Mouse (Mus musculus) inflammation-experienced regulatory T-cells, adult 6 months (primary cell): ENCODE measurements around the gene Bcl2. TPM values are rescaled to one million over a fixed set of nuclear protein-coding genes. Genes with fewer than 3 reads are reported as not detected.

Source experiments
- ATAC-seq: one replicate; pipeline ENCODE4 v1.8.0; 2017
- polyA plus RNA-seq, 3 experiments: library from polyadenylated mRNA; unstranded; fragments of 100-300 nt; shearing (Covaris generic); gene quantifications; one replicate each; pipeline ENCODE4 v1.2.1; 2017

Gene Bcl2
- polyA plus RNA-seq, 3 experiments from 2014 or later = 22.7 to 169 (median 147) TPM

DNA sequence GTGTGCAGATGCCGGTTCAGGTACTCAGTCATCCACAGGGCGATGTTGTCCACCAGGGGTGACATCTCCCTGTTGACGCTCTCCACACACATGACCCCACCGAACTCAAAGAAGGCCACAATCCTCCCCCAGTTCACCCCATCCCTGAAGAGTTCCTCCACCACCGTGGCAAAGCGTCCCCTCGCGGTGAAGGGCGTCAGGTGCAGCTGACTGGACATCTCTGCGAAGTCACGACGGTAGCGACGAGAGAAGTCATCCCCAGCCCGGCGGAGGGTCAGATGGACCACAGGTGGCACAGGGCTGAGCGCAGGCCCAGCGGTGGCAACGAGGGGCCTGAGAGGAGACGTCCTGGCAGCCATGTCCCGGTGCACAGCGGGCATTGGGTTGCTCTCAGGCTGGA is 1.7 kb downstream of the Bcl2 start:
- ATAC-seq = peak; percentile 48

DNA sequence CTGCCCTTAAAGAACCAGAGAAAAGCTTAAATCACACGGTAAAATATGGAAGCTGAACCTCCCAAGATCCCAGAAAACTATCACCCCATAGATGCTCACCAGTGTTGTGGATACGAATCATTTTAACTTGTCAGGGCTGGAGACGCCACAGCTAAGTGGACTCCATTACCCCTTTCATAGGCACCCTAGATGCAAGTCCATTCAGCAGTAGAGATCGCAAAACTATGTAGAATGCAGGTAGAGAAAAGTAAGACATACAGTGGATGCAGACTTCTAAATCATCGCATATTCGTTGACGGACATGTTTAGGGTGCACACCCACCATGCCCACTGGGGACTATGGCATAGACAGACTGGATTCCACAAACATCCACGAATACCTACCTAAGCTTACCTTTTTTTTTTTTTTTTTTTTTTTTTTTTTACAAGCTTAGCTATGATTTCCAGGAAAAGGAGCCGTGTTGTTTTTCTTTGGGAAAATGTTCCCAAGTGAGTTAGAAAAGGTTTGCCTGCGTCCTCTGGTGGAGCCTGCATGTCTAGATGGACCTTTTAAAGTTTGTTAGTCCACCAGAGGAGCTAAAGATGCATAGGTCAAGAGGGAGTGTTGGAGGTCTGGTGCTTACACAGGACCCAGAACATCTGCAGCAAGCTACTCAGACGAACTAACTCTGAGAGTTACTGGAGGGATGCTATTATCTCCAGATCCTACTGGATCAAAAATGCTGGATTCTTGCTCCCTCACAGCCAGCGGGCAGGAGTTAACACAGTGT is 2.5 kb downstream of the Bcl2 start:
- ATAC-seq = no peak

DNA sequence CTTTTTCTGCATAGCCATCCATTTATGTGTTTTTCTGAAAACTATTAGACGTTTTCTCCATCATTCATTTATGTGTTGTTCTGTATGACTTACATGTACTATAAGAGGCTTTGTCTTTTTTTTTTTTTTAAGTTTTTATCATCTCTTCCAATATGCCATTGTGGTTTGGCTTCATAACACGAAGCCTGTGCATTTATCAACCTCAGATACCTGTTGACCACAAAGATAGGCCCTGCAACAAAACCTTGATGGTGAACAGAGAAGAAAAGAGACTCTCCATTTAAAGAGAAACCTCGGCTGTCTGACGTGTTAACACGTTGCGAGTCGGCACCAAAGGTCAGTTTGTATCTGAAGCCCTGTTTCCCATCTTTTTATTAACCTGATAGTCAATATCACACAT is 3.9 kb downstream of the Bcl2 start:
- ATAC-seq = no peak

DNA sequence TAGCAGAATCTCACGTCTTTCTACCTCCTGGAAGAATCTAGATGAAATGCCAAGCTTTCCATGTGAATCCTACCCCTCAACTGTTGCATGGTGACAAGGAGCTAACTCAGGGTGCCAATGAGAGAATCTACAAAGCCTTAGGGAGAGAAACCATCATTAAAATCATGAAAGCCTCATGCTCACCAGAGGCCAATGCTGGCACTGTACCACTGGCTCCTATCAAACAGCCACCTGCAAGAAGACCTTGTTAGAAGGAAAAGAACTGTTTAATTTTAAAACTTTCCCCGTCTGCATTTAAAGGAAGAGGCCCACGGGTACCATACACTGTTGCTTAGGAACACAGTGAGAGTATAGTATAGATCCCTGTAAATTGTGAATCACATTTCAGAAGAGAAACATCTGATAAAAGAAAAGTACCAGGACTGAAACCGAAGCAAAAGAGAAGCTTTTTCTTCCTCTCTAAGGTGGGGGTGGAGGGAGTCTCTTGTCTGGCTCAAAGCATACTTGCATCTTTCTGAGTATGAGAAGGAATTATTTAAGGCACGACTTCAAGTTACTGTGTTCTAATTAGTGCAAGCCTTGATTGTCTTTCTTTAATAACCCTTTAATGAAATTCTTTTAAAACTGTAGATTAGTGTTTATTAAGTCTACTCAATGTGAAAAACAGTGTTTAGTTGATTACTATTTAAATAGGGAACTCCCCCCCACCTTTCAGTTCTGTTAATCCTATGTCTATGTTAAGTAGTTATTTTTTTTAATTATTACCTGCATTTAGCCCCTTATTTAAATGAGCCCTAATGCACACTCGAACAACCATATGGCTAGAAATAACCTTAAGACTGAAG is 6.8 kb downstream of the Bcl2 start:
- ATAC-seq = peak; percentile 6

DNA sequence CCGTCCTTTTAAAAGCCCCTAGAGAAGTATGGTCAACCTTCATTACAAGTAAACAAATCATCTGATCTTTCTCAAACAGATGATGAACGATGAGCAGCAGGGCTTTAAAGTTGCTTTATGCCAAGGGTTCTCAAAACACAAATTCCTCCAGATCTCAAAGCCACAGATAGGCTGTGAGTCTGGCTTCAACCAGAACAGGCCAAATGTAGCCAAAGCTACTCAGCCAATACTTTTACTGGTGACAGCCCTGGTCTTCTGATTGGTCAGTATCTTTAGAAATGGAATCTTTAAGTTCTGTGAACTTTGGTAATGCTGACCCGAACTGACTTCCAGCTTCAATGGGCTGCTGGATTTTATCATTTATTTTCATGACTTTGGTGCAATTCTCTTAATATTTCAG is 10.9 kb downstream of the Bcl2 start:
- no peak for ATAC-seq

DNA sequence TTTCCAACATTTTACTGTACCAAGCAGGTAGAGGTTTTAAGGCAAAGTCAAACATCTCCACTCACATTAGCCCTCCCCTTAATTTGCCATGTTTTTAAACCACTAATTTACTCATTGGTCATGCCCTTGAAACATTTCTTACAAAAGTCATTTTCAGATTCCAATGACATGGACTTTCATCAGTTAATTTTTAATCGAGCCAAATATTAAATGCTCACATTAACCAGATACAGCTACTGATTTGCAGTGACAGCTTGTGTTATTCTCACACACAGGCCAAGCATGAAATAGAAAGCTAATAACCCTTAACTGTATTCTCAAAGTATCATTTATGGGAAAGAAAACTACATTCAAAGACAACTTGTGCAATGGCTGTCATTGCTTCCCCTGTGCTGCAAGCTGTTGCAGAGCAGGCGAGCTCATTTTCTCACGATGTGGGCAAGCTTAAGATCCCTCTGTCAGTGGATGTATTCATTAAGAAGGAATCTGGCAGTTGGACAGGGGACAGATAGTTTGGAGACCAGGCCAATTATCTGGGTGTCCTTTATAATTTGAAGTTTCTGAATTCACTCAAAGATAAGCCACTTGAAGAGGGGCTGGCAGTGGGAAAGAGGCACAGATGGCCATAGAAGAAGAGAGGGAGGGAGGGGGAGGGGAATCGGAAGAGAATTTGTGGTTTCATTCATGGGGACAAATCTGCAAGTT is 11.5 kb downstream of the Bcl2 start:
- no peak for ATAC-seq

DNA sequence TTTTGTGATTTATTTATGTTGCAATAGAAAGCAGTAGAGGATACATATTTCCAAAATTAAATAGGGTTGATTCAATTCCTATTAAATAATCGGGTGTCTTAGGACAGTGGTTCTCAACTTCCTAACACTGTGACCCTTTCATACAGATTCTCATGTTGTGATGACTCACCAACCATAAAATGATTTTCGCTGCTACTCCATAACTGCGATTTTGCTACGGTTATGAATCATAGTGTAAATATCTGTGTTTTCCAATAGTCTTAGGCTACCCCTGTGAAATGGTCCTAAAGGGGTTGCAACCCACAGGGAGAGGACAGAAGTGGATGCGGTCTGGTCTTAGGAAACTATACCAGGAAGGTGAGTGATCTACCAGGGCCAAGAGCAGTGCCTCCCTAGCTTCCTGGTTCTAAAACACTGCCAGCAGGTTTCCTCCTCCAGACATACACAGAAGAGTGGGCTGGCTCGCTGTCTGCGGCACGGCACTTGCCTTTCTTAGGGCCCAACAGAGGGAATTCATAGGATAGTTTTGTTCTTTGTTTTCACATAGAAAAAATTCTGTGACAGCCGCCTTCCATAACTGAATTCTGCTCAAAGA is 13.5 kb downstream of the Bcl2 start:
- ATAC-seq = peak; percentile 62

DNA sequence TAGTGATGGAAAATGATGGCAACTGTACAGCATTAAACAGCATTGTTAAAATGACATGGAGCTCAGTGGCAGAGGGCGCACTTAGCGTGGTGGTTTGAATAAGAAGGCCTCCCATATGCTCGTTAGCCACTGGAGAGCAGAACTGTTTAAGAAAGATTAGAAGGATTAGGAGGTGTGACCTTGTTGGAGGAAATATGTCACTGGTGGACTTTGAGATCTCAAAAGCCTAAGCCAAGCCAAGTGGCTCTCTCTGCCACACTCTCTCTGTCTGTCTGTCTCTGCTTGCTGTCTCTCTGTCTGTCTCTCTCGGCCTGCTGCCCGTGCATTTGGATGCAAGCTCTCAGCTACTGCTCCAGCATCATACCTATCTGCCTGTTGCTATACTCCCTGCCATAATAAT is 17.6 kb downstream of the Bcl2 start:
- no peak for ATAC-seq

DNA sequence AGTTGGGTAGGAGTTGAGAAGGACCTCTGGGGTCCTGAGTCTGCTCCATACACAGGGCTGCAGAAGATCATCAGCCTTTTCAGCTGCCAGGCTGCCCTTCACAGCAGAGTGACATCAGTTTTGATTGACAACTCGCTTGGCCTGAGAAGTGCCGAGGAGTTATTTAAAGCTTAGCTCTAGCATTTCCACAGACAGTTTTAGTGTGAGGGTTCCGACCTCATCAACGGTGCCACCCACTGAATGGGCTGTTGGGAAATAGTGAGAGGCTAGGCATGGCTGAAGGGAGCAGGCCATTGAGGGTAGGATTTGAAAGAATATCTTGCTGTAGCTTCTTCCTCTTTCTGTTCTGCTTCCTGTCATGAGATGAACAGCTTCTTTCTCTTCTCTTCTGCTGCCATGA is 18.4 kb downstream of the Bcl2 start:
- no peak for ATAC-seq

DNA sequence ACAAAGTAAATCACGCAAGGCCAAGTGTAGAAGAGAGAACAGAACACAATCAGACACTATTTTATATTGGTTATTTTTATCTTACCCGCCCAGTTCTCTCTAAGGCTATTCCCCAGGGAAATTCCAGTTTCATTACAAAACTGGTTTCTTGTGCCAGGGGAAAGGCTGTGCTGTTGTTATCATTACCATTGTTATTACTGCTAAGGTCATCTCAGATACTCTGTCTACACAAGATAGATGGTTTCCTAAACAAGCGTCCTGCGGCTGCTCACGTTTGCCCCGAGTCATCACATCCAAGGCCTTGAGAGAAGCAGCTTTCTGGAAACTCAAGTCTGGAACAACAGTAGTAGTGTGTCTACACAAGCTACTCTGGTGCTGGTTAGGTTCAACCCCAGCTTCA is 19.8 kb downstream of the Bcl2 start:
- no peak for ATAC-seq

DNA sequence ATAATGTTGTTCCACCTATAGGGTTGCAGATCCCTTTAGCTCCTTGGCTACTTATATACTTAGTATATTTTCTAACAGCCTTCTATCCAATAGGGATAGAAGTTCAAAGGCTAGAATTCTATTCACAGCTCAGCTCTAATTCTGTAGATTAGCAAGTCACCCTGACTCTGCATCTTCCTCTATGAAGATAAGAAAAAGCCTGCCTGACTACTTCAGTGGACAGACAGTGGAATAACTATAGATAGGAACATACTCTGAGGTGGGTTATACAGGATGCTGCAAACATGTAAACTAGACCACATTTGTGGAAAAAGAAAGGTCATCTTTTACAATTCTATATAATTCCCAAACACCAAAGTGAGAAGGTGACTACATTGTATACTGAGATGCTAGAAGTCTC is 21.5 kb downstream of the Bcl2 start:
- ATAC-seq = no peak

DNA sequence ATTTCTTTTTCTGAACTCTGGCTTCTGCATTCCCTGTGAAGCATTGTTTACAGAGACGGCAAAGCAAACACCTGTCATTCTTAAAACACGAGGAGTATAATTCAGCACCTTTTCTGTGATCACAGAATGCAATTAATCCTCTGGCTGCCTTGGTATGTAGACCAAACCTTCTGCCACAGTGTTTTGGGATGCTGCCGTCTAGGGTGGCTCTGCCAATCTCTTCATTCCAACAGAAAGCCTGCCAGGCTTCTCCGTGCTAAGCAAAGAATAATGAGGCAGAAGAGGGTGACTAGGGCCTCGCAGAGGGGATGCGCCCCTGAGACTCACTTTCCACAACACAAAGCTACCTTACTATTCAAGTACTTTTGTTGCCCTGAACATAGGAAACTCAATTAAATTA is 23.2 kb downstream of the Bcl2 start:
- ATAC-seq = no peak

DNA sequence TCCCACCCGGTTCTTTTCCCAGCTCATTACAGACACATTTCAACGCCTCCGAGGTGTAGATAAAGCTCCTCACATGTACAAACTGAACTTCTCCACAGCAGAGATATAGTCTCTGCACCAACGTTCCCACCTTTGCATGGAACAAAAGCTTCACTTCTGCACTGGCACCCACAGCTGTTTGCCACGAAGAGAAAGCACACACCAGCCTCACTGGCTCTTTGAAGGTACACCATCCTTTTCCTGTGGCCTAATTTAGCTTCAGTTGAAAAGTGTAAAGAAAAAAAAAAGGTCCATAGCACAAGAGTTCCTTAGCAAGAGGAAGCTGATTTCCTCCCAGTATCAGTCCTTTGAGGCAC is 25.9 kb downstream of the Bcl2 start:
- ATAC-seq = peak; percentile 63

DNA sequence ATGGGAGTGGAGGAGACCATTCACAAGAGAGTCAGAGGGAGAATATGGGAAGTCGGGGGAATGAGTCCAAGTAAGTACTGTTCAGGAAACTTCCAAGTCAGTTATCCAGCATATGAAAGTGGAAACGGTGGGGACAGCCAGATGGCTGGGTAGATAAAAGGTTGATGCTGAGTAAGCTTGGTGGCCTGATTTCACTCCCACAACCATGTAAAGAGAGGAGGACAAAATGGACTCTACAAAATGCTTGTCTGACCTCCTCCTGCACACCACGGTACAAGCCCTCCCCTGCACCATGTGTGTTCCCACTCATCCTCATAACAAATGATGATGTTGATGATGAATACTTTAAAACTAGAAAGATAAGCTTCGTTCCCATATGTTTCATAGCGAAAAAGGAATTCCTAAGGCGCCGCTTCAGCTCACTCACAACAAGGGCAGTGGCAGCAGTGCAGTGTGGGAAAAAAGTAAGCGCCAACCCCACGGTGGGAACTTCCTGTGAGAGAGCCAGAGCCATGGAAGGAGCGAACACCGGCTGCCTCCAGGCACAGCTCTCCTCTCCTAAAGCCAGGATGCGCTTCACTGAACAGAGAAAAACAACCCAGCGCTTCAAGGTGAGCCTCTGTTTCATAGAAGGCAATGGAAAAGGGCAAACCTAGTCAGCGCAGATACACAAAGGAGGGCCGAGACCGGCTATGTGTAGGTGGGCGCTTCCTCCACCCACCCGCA is 26.5 kb downstream of the Bcl2 start:
- peak; percentile 64 for ATAC-seq

DNA sequence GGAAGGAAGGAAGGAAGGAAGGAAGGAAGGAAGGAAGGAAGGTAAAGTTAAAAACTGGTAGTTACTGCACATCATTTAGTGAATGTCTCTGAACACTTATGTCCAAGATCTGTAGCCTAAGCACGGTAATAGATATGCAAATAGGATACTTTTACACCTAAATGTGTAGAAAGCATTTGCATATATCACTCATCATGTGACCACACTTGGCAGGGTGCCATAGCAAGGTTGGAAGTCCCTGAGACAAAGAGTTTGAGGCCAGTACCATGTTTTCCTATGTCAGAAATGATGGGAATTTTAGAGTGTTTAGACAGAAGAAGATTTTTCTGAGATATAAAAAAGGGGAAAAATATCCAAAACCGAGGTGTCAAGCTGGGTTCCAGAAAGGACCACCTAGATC is 28.4 kb downstream of the Bcl2 start:
- ATAC-seq = no peak

DNA sequence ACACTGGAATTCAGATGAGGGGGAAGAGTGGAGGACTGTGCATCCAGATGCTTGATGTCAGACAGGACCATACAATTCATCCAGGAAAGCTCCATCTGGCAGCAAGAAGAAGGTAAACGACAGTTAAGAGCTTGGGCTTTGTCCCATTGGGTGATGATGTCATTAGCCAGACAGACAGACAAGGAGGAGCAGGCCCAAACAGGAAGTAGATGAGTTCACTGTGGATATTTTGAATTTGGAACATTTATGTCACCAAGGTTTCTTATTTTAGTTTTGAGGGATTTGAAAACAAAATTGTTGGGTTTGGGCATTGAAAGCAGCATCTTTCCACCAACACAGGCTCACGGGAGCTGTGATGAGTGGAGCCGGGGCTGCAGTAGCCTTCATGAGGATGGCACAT is 29.5 kb downstream of the Bcl2 start:
- no peak for ATAC-seq

DNA sequence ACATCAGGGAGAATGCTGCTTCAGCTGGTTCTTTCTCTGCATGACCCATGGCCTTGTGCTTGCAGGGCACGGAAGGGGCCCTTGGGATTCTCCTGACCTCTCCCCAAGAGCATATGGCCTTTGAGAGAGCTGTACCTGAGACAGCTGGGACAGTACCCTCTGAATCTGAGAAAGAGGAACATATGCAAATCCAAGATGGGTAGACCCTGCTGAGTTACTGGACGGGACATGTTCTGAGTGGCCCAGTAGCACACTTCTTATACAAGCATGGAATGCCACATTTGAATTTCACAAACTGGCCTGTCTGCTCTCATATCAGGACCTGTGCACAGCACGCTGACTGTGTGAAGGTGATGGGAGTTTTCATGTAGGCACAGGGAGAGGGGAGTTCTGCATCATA is 31.2 kb downstream of the Bcl2 start:
- ATAC-seq = no peak

DNA sequence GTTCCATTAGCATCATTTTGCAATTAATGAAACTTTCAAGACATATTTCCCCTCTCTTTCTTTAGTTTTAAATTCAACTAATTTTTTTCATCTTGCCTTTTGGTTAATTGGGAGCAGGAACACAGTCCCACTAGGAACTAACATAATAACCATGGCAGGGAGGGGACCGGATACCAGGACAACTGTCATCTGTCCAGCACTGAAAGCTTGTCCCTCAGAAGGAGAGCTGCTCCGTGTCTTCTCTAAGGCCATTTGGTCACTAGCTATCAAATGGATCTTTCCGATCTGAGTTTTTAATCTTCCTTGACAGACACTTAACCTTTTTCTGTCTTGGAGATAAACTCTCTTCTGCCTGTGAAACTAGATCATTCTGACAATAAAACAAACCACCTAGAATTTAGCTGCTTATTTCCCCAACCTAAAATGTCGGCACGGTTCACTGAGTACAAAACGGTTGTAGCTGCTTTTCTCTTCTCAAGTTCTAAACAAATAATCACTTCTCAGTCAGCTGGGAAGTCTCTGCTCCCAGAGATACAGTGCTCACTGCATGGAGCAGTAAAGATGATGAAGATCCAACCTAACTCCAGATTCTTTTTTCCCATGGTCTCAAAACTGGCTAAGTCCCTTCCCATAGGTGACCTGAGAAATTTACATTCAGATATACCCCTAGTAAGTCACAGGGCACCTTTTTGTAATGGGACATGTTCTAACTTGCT is 34.1 kb downstream of the Bcl2 start:
- no peak for ATAC-seq

DNA sequence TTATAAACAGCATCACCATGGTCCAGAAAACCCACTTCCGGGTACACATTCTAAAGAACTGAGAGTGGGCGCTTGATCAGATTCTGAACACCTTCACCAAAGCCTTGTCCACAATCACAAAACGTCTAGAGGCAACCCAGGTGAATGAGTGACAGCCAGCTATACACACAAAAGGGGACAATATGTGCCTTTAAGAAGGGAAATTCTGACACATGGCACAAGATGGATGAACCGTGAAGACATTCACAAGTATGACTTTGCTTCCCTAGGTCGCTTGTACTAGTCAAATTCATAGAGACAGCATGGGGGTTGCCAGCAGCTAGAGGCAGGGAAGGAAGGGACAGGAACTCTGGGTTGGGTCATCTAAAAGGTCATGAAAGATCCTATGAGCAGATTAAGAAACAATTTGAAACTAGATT is 36.0 kb downstream of the Bcl2 start:
- ATAC-seq = peak; percentile 75

DNA sequence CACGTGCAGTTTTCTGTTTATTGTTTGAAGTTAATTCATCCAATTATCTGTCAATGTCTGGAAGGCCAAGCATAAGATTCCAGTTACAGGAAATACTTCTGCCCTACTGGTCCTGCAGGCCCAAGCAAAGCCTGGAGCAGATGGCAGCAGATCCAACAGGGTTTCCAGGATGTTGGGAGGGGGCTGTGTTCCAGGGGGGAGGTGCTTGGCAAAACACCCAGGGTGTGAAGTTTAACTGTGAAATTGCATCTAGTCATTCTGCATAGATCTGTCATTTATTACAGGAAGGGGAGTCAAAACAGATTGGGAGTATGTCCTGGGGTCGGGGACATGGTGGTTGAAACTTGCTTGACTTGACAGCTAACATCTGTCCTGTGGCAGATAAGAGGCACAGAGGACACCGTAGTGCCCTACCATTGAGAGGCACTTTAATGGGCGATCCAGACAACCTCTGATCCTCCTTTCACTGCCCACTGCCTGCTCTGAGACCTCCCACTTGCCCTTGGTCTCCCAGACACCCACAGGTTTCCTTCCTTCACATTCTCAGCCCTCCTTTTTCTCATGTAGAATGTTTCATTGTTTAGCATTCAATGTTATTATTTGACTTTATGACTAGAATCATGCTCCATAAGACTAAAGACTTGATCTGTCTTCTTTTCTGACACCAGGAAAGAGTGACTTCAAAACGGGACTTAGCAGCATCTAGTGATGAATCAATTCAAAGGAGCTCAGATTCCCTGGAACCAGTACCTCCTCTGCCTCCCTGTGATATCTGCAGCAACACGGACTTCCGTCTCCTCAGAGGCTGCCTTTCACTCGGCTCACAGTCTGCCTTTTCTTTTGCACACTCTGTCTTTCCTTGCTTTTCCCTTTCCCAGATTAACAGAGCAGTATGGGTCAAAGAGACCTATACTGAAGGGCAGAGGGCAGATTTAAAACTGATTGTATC is 47.7 kb downstream of the Bcl2 start:
- ATAC-seq = no peak

DNA sequence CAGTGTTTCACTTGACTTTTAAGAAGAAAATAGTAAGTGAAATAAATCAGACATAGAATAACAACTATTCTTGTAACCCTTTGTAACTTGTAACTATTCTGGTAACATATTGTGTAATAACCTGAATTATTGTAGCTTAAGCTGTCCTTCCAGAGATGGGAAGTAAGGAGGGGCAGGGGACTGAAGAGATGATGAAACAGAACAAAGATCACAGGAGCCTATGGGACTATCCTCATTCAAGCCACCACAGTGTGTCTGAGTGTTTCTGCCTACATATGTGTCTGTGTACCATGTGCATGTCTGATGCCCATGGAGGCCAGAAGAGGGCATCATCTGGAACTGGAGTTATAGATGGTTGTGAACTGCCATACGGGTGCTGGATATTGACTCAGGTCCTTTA is 49.1 kb downstream of the Bcl2 start:
- no peak for ATAC-seq
